In genomic region chr1:90691157-90691594, GRCm38 (mm10) we compare ENCODE assay signal across 8 mouse cellular contexts.
A peak's percentile ranks its signal among the peaks of the same experiment; 100 is the strongest.
DNase-seq lines count a peak whose midpoint lies in the region; ATAC-seq lines count a peak whose summit lies in the region.

No protein-coding gene starts in this region.

- DNase-seq in heart, adult 11 months = peak; percentile 95
- DNase-seq in heart, postnatal 36 days = no peak
- peak; percentile 57 to 69 for DNase-seq in kidney, postnatal 4 days
- DNase-seq in lung, postnatal 25 days (ENCODE audit: low spot score) = peak; percentile 12
- no peak for DNase-seq in B cell, adult 2 months
- DNase-seq in urinary bladder, postnatal 25 days (ENCODE audit: low spot score) = no peak

- peak; percentile 81 for ATAC-seq in frontal cortex, adult (ENCODE audit: low TSS enrichment)
- no peak for ATAC-seq in megakaryocyte, adult 5-6 weeks (ENCODE audit: poor library complexity, severe bottlenecking)

- intact Hi-C loops in heart, postnatal 36 days (cut with DNase I) = no loop called here

Comparison
In these comparisons a context has a peak if more than half of its experiments do, and no peak if none do; other contexts are left out.
1. DNase-seq: peak in heart, adult 11 months (single experiment), kidney, postnatal 4 days (2 of 2) and lung, postnatal 25 days (single experiment); none in heart, postnatal 36 days (0 of 2), B cell, adult 2 months (0 of 2) and urinary bladder, postnatal 25 days (single experiment).